ENCODE assay signal across 11 mouse cellular contexts in the genomic region with DNA sequence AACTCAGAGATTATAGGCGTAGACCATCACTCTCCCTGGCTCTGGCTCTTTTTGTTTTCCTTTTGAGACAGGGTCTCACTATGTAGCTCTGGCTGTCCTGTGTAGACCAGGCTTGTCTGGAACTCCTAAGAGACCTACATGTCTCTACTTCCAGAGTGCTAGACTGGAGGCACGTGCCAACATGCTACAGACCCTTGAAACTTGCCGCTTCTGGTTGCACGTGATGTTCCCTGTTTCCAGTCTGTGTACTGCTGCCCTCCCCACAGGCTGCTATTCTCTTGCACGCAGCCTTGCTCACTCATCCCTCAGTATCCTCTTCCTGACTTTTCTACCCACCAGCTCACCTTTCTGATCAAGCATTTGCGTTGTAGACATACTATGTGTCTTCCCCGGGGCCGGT. TPM values are rescaled to one million over a fixed set of nuclear protein-coding genes. Genes with fewer than 3 reads are reported as not detected.
DNase-seq lines count a peak whose midpoint lies in the region; ATAC-seq and TF ChIP-seq lines count a peak whose summit lies in the region.
"Had no signal": no experiment of that assay in that cellular context is flagged by ENCODE, and none has a peak within 500 bp of the region (broad histone marks: within the 10 kb centered on the region; RNA-seq: fewer than 3 reads in every experiment).

No protein-coding gene starts in this region.

- H3K4me3 ChIP-seq in heart, embryonic 16.5 days (ENCODE audit: low read length): no peak overlapping the region
- H3K4me3 ChIP-seq in megakaryocyte, embryonic 14.5 days (replicated peaks): peak overlapping the region; percentile 90
- no peak overlapping the region for H3K4me3 ChIP-seq in intestine, postnatal 0 days (ENCODE audit: low read depth, low read length)

- no peaks in the 10 kb centered on the region for H3K36me3 ChIP-seq in heart, embryonic 16.5 days (ENCODE audit: control insufficient read depth, insufficient read depth)
- peaks cover 3% of the 10 kb centered on the region for H3K36me3 ChIP-seq in megakaryocyte, embryonic 14.5 days (replicated peaks; ENCODE audit: low read length)
- no peaks in the 10 kb centered on the region for H3K36me3 ChIP-seq in intestine, postnatal 0 days (ENCODE audit: control insufficient read depth, insufficient read depth)

- H3K4me2 ChIP-seq in heart, embryonic 16.5 days (ENCODE audit: low read depth, low read length): peak overlapping the region; percentile 78
- no peak overlapping the region for H3K4me2 ChIP-seq in intestine, postnatal 0 days (replicated peaks; ENCODE audit: low read depth)

- H3K27me3 ChIP-seq in heart, embryonic 16.5 days (ENCODE audit: control insufficient read depth, insufficient read depth, low read length): no peaks in the 10 kb centered on the region
- no peaks in the 10 kb centered on the region for H3K27me3 ChIP-seq in megakaryocyte, embryonic 14.5 days (replicated peaks)
- H3K27me3 ChIP-seq in intestine, postnatal 0 days (replicated peaks; ENCODE audit: control insufficient read depth, insufficient read depth, low read length): no peaks in the 10 kb centered on the region
- H3K27me3 ChIP-seq: CH12.LX had no signal

- DNase-seq in heart, adult 9 months (ENCODE audit: low spot score in 2 of 2): no peak
- no peak for DNase-seq in MN1 (ENCODE audit: low spot score)
- no peak for DNase-seq in left cerebral cortex, adult 18-20 months (ENCODE audit: low spot score in 2 of 2)
- DNase-seq: cerebellum, postnatal 10 days; gastrocnemius, postnatal 36 days had no signal

- ATAC-seq in heart, embryonic 16.5 days (replicated peaks; ENCODE audit: extremely low read depth, insufficient read depth, low FRiP score): peak; percentile 38; the same call in 1 of the 2 replicates
- no peak for ATAC-seq in megakaryocyte, adult 5-6 weeks (ENCODE audit: poor library complexity, severe bottlenecking)
- ATAC-seq in intestine, postnatal 0 days: no peak

- no peaks in the 10 kb centered on the region for H3K9me3 ChIP-seq in heart, embryonic 16.5 days (replicated peaks; ENCODE audit: control insufficient read depth, low read length)
- no peaks in the 10 kb centered on the region for H3K9me3 ChIP-seq in megakaryocyte, embryonic 14.5 days
- no peaks in the 10 kb centered on the region for H3K9me3 ChIP-seq in intestine, postnatal 0 days (ENCODE audit: control insufficient read depth)

- WGBS in heart, embryonic 16.5 days: 72% methylated on average over 8 of the region's 8 CpGs
- 80% methylated on average over 8 of the region's 8 CpGs for WGBS in intestine, postnatal 0 days

- peaks cover 26% of the 10 kb centered on the region for H3K4me1 ChIP-seq in heart, embryonic 16.5 days (ENCODE audit: control insufficient read depth, insufficient read depth, low read length)
- peaks cover 69% of the 10 kb centered on the region for H3K4me1 ChIP-seq in megakaryocyte, embryonic 14.5 days
- H3K4me1 ChIP-seq in intestine, postnatal 0 days (replicated peaks; ENCODE audit: control insufficient read depth, insufficient read depth, low read length): peaks cover 2% of the 10 kb centered on the region; the same call in 1 of the 2 replicates

- no peak for TF ChIP-seq CTCF in intestine, postnatal 0 days (IDR thresholded peaks at IDR 0.05; ENCODE audit: low read depth)

- peak overlapping the region; percentile 79 for H3K27ac ChIP-seq in heart, embryonic 16.5 days (ENCODE audit: low read length)
- H3K27ac ChIP-seq in intestine, postnatal 0 days (ENCODE audit: low read depth, low read length): peak overlapping the region; percentile 8; the same call in 1 of the 2 replicates
- H3K27ac ChIP-seq: macrophage had no signal

- H3K9ac ChIP-seq in heart, embryonic 16.5 days (ENCODE audit: low read length): no peak overlapping the region; the same call in 1 of the 2 replicates
- H3K9ac ChIP-seq in intestine, postnatal 0 days (ENCODE audit: low read depth, low read length): no peak overlapping the region

RNA-seq across cellular contexts. Expression of a gene that starts 22.7 kb away (rescaled TPM):
- polyA plus RNA-seq in heart, embryonic 16.5 days (2015; fragmentation: Nextera tagmentation; extraction: Ambion mirVana): 321 and 325 TPM in 2 replicates
- 186 and 405 TPM in 2 replicates for polyA plus RNA-seq in megakaryocyte, embryonic 14.5 days (2012; ENCODE audit: insufficient read depth, low replicate concordance)
- total RNA-seq in megakaryocyte, adult 5-6 weeks (2015): 162 and 187 TPM in 2 replicates
- total RNA-seq in megakaryocyte, adult 5-6 weeks (2017): 23.2 and 39.4 TPM in 2 replicates
- polyA plus RNA-seq in intestine, postnatal 0 days (2015; fragmentation: Nextera tagmentation; extraction: Ambion mirVana): 165 and 173 TPM in 2 replicates
- 100 to 1,000 TPM; 145 TPM for total RNA-seq in left cerebral cortex, adult 18-20 months (2021)

RNA-seq across cellular contexts. Expression of a gene that starts 50.4 kb away (rescaled TPM):
- 0.76 and 1.0 TPM in 2 replicates for polyA plus RNA-seq in heart, embryonic 16.5 days (2015; fragmentation: Nextera tagmentation; extraction: Ambion mirVana)
- 0.66 TPM in 1 of 2 replicates, not detected in the other for polyA plus RNA-seq in megakaryocyte, embryonic 14.5 days (2012; ENCODE audit: insufficient read depth, low replicate concordance)
- 30.7 and 38.2 TPM in 2 replicates for total RNA-seq in megakaryocyte, adult 5-6 weeks (2015)
- 30.2 and 31.5 TPM in 2 replicates for total RNA-seq in megakaryocyte, adult 5-6 weeks (2017)
- polyA plus RNA-seq in intestine, postnatal 0 days (2015; fragmentation: Nextera tagmentation; extraction: Ambion mirVana): 0.33 and 0.46 TPM in 2 replicates
- total RNA-seq in left cerebral cortex, adult 18-20 months (2021): 10 to 100 TPM; 10.6 to 14.0 TPM
